Mouse (Mus musculus) brain, embryonic 14.5 days (tissue): ENCODE measurements around the gene Arid5b. TPM values are rescaled to one million over a fixed set of nuclear protein-coding genes. Genes with fewer than 3 reads are reported as not detected.

Source experiments
- DNase-seq: peaks from one replicate; pipeline ENCODE4 v3.0.0-alpha.2; 2011; ENCODE audit warnings: low read depth
- CTCF ChIP-seq: fragments of 200-500 bp; IDR thresholded peaks from 2 replicates; pipeline ENCODE4 v1.5.1; 2012; ENCODE audit warnings: inconsistent platforms, mild to moderate bottlenecking, moderate library complexity, borderline replicate concordance; ENCODE audit not compliant: insufficient read depth, insufficient read length; ENCODE audit errors: extremely low read depth
- POLR2A ChIP-seq: fragments of 200-500 bp; IDR thresholded peaks from 2 replicates; pipeline ENCODE4 v1.6.1; 2012; ENCODE audit warnings: mild to moderate bottlenecking, inconsistent platforms, borderline replicate concordance; ENCODE audit not compliant: poor library complexity, insufficient read depth, insufficient read length, severe bottlenecking; ENCODE audit errors: extremely low read depth
- polyA plus RNA-seq: library from polyadenylated mRNA; depleted of rRNA; stranded (reverse); fragments of >200 nt; gene quantifications from 2 replicates; pipeline ENCODE4 v1.2.3, GENCODE M21; 2012

Gene Arid5b
- polyA plus RNA-seq, 1 experiment, result 11.2 TPM

- TF ChIP-seq CTCF, result no peak
- TF ChIP-seq POLR2A, result no peak
- no peak for DNase-seq
These were observed 21.0 kb downstream of the Arid5b start for GRCm38 (mm10) chr10:68257358-68258056.

GRCm38 (mm10) chr10:68256134-68256533, 22.4 kb downstream of the Arid5b start:
- TF ChIP-seq POLR2A (no peak), CTCF (no peak)

GRCm38 (mm10) chr10:68253452-68254117, 25.0 kb downstream of the Arid5b start:
- no peak for DNase-seq
- TF ChIP-seq CTCF, result no peak
- TF ChIP-seq POLR2A, result no peak

More at GRCm38 (mm10) chr10:68256134-68256533, 22.4 kb downstream of the Arid5b start:
- no peak for DNase-seq

GRCm38 (mm10) chr10:68252650-68253049, 25.9 kb downstream of the Arid5b start:
- TF ChIP-seq CTCF, result no peak
- no peak for TF ChIP-seq POLR2A
- no peak for DNase-seq

- TF ChIP-seq CTCF, result no peak
- TF ChIP-seq POLR2A, result no peak
- no peak for DNase-seq
These were observed 29.2 kb downstream of the Arid5b start for GRCm38 (mm10) chr10:68249355-68249782.

- TF ChIP-seq POLR2A (no peak), CTCF (no peak)
- peak; percentile 40 for DNase-seq
These were observed 30.1 kb downstream of the Arid5b start for GRCm38 (mm10) chr10:68248281-68249015.

GRCm38 (mm10) chr10:68247490-68248280, 30.9 kb downstream of the Arid5b start:
- DNase-seq, result no peak
- TF ChIP-seq CTCF, result no peak
- no peak for TF ChIP-seq POLR2A

- no peak for TF ChIP-seq CTCF
- TF ChIP-seq POLR2A, result no peak
- no peak for DNase-seq
These were observed 31.8 kb downstream of the Arid5b start for GRCm38 (mm10) chr10:68246603-68247247.

GRCm38 (mm10) chr10:68240804-68241485, 37.6 kb downstream of the Arid5b start:
- DNase-seq, result no peak
- TF ChIP-seq CTCF (no peak), POLR2A (no peak)
